Mouse (Mus musculus): ENCODE results near the gene U2af1l4. TPM values are rescaled to one million over a fixed set of nuclear protein-coding genes. Genes with fewer than 3 reads are reported as not detected.

Gene U2af1l4
- polyA plus RNA-seq, 1 experiment from 2014 or later = 115 TPM

- H3K4me2 ChIP-seq (ENCODE audit: low read length) = no peak overlapping the region
- WGBS = 47% methylated on average over 10 of the region's 10 CpGs
- H3K4me1 ChIP-seq (ENCODE audit: control insufficient read depth in 2 of 2, insufficient read depth in 2 of 2, low read length in 2 of 2) = no peaks in the 10 kb centered on the region
- 0 out of 2 replicates have a peak, but pooled peaks cover 3% of the 10 kb centered on the region for H3K27me3 ChIP-seq (ENCODE audit: control insufficient read depth, insufficient read depth, low read length)
- peaks cover 74% of the 10 kb centered on the region for H3K36me3 ChIP-seq (ENCODE audit: control insufficient read depth, insufficient read depth, low read length)
- no peak overlapping the region for H3K9ac ChIP-seq (ENCODE audit: low read length)
- H3K27ac ChIP-seq (replicated peaks in 1 of 2; ENCODE audit: control insufficient read depth in 1 of 2, insufficient read depth in 1 of 2, low read depth in 2 of 2, low read length in 2 of 2) = no peak overlapping the region
- ATAC-seq (ENCODE audit: insufficient number of reproducible peaks, insufficient read depth, low FRiP score, low read depth) = no peak
- H3K9me3 ChIP-seq (ENCODE audit: control insufficient read depth, low read length) = no peaks in the 10 kb centered on the region
- no peak overlapping the region for H3K4me3 ChIP-seq (ENCODE audit: control insufficient read depth in 1 of 2, insufficient read depth in 1 of 2, low read depth in 1 of 2, low read length in 2 of 2)
Observed at GRCm38 (mm10) chr7:30525954-30526353, 37.1 kb upstream of the U2af1l4 start.

GRCm38 (mm10) chr7:30526399-30526798 lies 36.7 kb upstream of the U2af1l4 start:
- ATAC-seq (ENCODE audit: insufficient number of reproducible peaks, insufficient read depth, low FRiP score, low read depth) = no peak
- no peaks in the 10 kb centered on the region for H3K4me1 ChIP-seq (ENCODE audit: control insufficient read depth in 2 of 2, insufficient read depth in 2 of 2, low read length in 2 of 2)
- H3K9ac ChIP-seq (ENCODE audit: low read length) = no peak overlapping the region
- peaks cover 78% of the 10 kb centered on the region for H3K36me3 ChIP-seq (ENCODE audit: control insufficient read depth, insufficient read depth, low read length)
- H3K4me2 ChIP-seq (ENCODE audit: low read length) = no peak overlapping the region
- no peak overlapping the region for H3K27ac ChIP-seq (replicated peaks in 1 of 2; ENCODE audit: control insufficient read depth in 1 of 2, insufficient read depth in 1 of 2, low read depth in 2 of 2, low read length in 2 of 2)
- no peaks in the 10 kb centered on the region for H3K9me3 ChIP-seq (ENCODE audit: control insufficient read depth, low read length)
- H3K4me3 ChIP-seq (ENCODE audit: control insufficient read depth in 1 of 2, insufficient read depth in 1 of 2, low read depth in 1 of 2, low read length in 2 of 2) = no peak overlapping the region
- WGBS = 29% methylated on average over 17 of the region's 17 CpGs
- 0 out of 2 replicates have a peak, but pooled peaks cover 3% of the 10 kb centered on the region for H3K27me3 ChIP-seq (ENCODE audit: control insufficient read depth, insufficient read depth, low read length)

GRCm38 (mm10) chr7:30526981-30527380 lies 36.1 kb upstream of the U2af1l4 start:
- H3K36me3 ChIP-seq (ENCODE audit: control insufficient read depth, insufficient read depth, low read length) = peaks cover 84% of the 10 kb centered on the region
- 0 out of 2 replicates have a peak, but pooled peaks cover 3% of the 10 kb centered on the region for H3K27me3 ChIP-seq (ENCODE audit: control insufficient read depth, insufficient read depth, low read length)
- ATAC-seq (ENCODE audit: insufficient number of reproducible peaks, insufficient read depth, low FRiP score, low read depth) = no peak
- WGBS = 81% methylated on average over 14 of the region's 14 CpGs
- no peak overlapping the region for H3K4me2 ChIP-seq (ENCODE audit: low read length)
- H3K9me3 ChIP-seq (ENCODE audit: control insufficient read depth, low read length) = no peaks in the 10 kb centered on the region
- H3K9ac ChIP-seq (ENCODE audit: low read length) = no peak overlapping the region
- 0 out of 4 replicates have a peak, but pooled peaks cover 0 to 4% of the 10 kb centered on the region in 2 experiments for H3K4me1 ChIP-seq (ENCODE audit: control insufficient read depth in 2 of 2, insufficient read depth in 2 of 2, low read length in 2 of 2)
- H3K4me3 ChIP-seq (ENCODE audit: control insufficient read depth in 1 of 2, insufficient read depth in 1 of 2, low read depth in 1 of 2, low read length in 2 of 2) = no peak overlapping the region
- H3K27ac ChIP-seq (replicated peaks in 1 of 2; ENCODE audit: control insufficient read depth in 1 of 2, insufficient read depth in 1 of 2, low read depth in 2 of 2, low read length in 2 of 2) = no peak overlapping the region

GRCm38 (mm10) chr7:30531291-30531815 lies 31.7 kb upstream of the U2af1l4 start:
- H3K36me3 ChIP-seq (ENCODE audit: control insufficient read depth, insufficient read depth, low read length) = peaks cover 60% of the 10 kb centered on the region
- H3K27me3 ChIP-seq (ENCODE audit: control insufficient read depth, insufficient read depth, low read length) = 0 out of 2 replicates have a peak, but pooled peaks cover 3% of the 10 kb centered on the region
- 77% methylated on average over 9 of the region's 9 CpGs for WGBS
- no peak overlapping the region for H3K4me2 ChIP-seq (ENCODE audit: low read length)
- peaks cover 17 to 30% of the 10 kb centered on the region in 2 experiments for H3K4me1 ChIP-seq (ENCODE audit: control insufficient read depth in 2 of 2, insufficient read depth in 2 of 2, low read length in 2 of 2)
- no peak overlapping the region for H3K27ac ChIP-seq (replicated peaks in 1 of 2; ENCODE audit: control insufficient read depth in 1 of 2, insufficient read depth in 1 of 2, low read depth in 2 of 2, low read length in 2 of 2)
- no peaks in the 10 kb centered on the region for H3K9me3 ChIP-seq (ENCODE audit: control insufficient read depth, low read length)
- H3K4me3 ChIP-seq (ENCODE audit: control insufficient read depth in 1 of 2, insufficient read depth in 1 of 2, low read depth in 1 of 2, low read length in 2 of 2) = no peak overlapping the region
- ATAC-seq (ENCODE audit: insufficient number of reproducible peaks, insufficient read depth, low FRiP score, low read depth) = no peak
- 0 out of 2 replicates have a peak overlapping the region, but pooled peaks have one; percentile 8 for H3K9ac ChIP-seq (ENCODE audit: low read length)

GRCm38 (mm10) chr7:30532931-30533330 lies 30.2 kb upstream of the U2af1l4 start:
- Histone ChIP-seq H3K27me3 (ENCODE audit: control insufficient read depth, insufficient read depth, low read length) (0 out of 2 replicates have a peak, but pooled peaks cover 2% of the 10 kb centered on the region), H3K4me3 (ENCODE audit: control insufficient read depth in 1 of 2, insufficient read depth in 1 of 2, low read depth in 1 of 2, low read length in 2 of 2) (no peak overlapping the region), H3K4me2 (ENCODE audit: low read length) (0 out of 2 replicates have a peak overlapping the region, but pooled peaks have one; percentile 8), H3K9ac (ENCODE audit: low read length) (peak overlapping the region; percentile 16; the same call in 1 of the 2 replicates), H3K36me3 (ENCODE audit: control insufficient read depth, insufficient read depth, low read length) (peaks cover 45% of the 10 kb centered on the region), H3K4me1 (ENCODE audit: control insufficient read depth in 2 of 2, insufficient read depth in 2 of 2, low read length in 2 of 2) (peaks cover 17 to 30% of the 10 kb centered on the region in 2 experiments), H3K27ac (replicated peaks in 1 of 2; ENCODE audit: control insufficient read depth in 1 of 2, insufficient read depth in 1 of 2, low read depth in 2 of 2, low read length in 2 of 2) (no peak overlapping the region), H3K9me3 (ENCODE audit: control insufficient read depth, low read length) (no peaks in the 10 kb centered on the region)
- no peak for ATAC-seq (ENCODE audit: insufficient number of reproducible peaks, insufficient read depth, low FRiP score, low read depth)
- WGBS = 23% methylated on average over 8 of the region's 8 CpGs

GRCm38 (mm10) chr7:30533941-30534632 lies 29.0 kb upstream of the U2af1l4 start:
- H3K36me3 ChIP-seq (ENCODE audit: control insufficient read depth, insufficient read depth, low read length) = peaks cover 38% of the 10 kb centered on the region
- H3K4me1 ChIP-seq (ENCODE audit: control insufficient read depth in 2 of 2, insufficient read depth in 2 of 2, low read length in 2 of 2) = peaks cover 17 to 30% of the 10 kb centered on the region in 2 experiments
- no peak for ATAC-seq (ENCODE audit: insufficient number of reproducible peaks, insufficient read depth, low FRiP score, low read depth)
- peak overlapping the region; percentile 81 for H3K9ac ChIP-seq (ENCODE audit: low read length)
- H3K27ac ChIP-seq (replicated peaks in 1 of 2; ENCODE audit: control insufficient read depth in 1 of 2, insufficient read depth in 1 of 2, low read depth in 2 of 2, low read length in 2 of 2) = no peak overlapping the region
- H3K4me2 ChIP-seq (ENCODE audit: low read length) = peak overlapping the region; percentile 97
- H3K9me3 ChIP-seq (ENCODE audit: control insufficient read depth, low read length) = no peaks in the 10 kb centered on the region
- 11% methylated on average over 25 of the region's 26 CpGs for WGBS
- H3K27me3 ChIP-seq (ENCODE audit: control insufficient read depth, insufficient read depth, low read length) = no peaks in the 10 kb centered on the region
- H3K4me3 ChIP-seq (ENCODE audit: control insufficient read depth in 1 of 2, insufficient read depth in 1 of 2, low read depth in 1 of 2, low read length in 2 of 2) = peak overlapping the region; percentile 74 to 75

- H3K4me1 ChIP-seq (ENCODE audit: control insufficient read depth in 2 of 2, insufficient read depth in 2 of 2, low read length in 2 of 2) = peaks cover 17 to 30% of the 10 kb centered on the region in 2 experiments
- H3K36me3 ChIP-seq (ENCODE audit: control insufficient read depth, insufficient read depth, low read length) = peaks cover 38% of the 10 kb centered on the region
- 0 out of 4 replicates have a peak within 1 kb of the TSS, but pooled peaks of 1 of the 2 experiments have one; percentile 47 for H3K27ac ChIP-seq (replicated peaks in 1 of 2; ENCODE audit: control insufficient read depth in 1 of 2, insufficient read depth in 1 of 2, low read depth in 2 of 2, low read length in 2 of 2)
- H3K9ac ChIP-seq (ENCODE audit: low read length) = peak within 1 kb of the TSS; percentile 81
- ATAC-seq (ENCODE audit: insufficient number of reproducible peaks, insufficient read depth, low FRiP score, low read depth) = peak; percentile 96
- no peaks in the 10 kb centered on the region for H3K9me3 ChIP-seq (ENCODE audit: control insufficient read depth, low read length)
- WGBS = under 1% methylated on average over 60 of the region's 84 CpGs
- peak within 1 kb of the TSS; percentile 97 for H3K4me2 ChIP-seq (ENCODE audit: low read length)
- H3K4me3 ChIP-seq (ENCODE audit: control insufficient read depth in 1 of 2, insufficient read depth in 1 of 2, low read depth in 1 of 2, low read length in 2 of 2) = peak within 1 kb of the TSS; percentile 74 to 76
- no peaks in the 10 kb centered on the region for H3K27me3 ChIP-seq (ENCODE audit: control insufficient read depth, insufficient read depth, low read length)
Observed at GRCm38 (mm10) chr7:30534633-30535577, 28.2 kb upstream of the U2af1l4 start, which contains the start of gene Arhgap33. Arhgap33 (minus strand) TSS chr7:30535060.
